Mouse (Mus musculus): ENCODE measurements at regions not wholly inside any gene's neighbourhood (a gene's known extent, or its start where the extent isn't known, plus 50 kb on each side); places are given as distances from the start of the nearest gene placed in this dataset.

GRCm38 (mm10) chr2:157681931-157682330, 55.3 kb upstream of the Ctnnbl1 start:
- Histone ChIP-seq H3K36me3 (ENCODE audit: control insufficient read depth, insufficient read depth) (no peaks in the 10 kb centered on the region), H3K4me2 (ENCODE audit: low read length) (no peak overlapping the region), H3K9me3 (ENCODE audit: control insufficient read depth, low read length) (no peaks in the 10 kb centered on the region), H3K27me3 (replicated peaks; ENCODE audit: control insufficient read depth, insufficient read depth, low read length) (no peaks in the 10 kb centered on the region), H3K9ac (replicated peaks; ENCODE audit: low read depth, low read length) (no peak overlapping the region), H3K4me1 (replicated peaks; ENCODE audit: control insufficient read depth, insufficient read depth, low read length) (no peaks in the 10 kb centered on the region), H3K4me3 (replicated peaks; ENCODE audit: low read length) (no peak overlapping the region), H3K27ac (ENCODE audit: low read length) (no peak overlapping the region)
- 68% methylated on average over 7 of the region's 7 CpGs for WGBS
- ATAC-seq = no peak

All from forebrain, embryonic 16.5 days (tissue).